Mouse (Mus musculus): ENCODE results near the gene Trappc11. TPM values are rescaled to one million over a fixed set of nuclear protein-coding genes. Genes with fewer than 3 reads are reported as not detected.
"Not testable (repeated sequence)": the region's sequence is repeated elsewhere in the genome, so short reads cannot be mapped to it uniquely, and the experiment has no call there.

The Trappc11 gene
- polyA plus RNA-seq, 1 experiment, result 16.7 TPM

GRCm38 (mm10) chr8:47458591-47458990 lies 74.7 kb downstream of the Trappc11 start:
- H3K4me3 ChIP-seq, result no peak overlapping the region
- no peak overlapping the region for H3ac ChIP-seq (ENCODE audit: control insufficient read depth, insufficient read length)
- H3K79me2 ChIP-seq (ENCODE audit: control insufficient read depth, insufficient read depth), result no peaks in the 10 kb centered on the region
- no peak overlapping the region for H3K4me2 ChIP-seq (ENCODE audit: low read depth)
- TF ChIP-seq USF1 (IDR thresholded peaks at IDR 0.05; ENCODE audit: low read depth), result no peak
- TF ChIP-seq SRF (IDR thresholded peaks at IDR 0.05; ENCODE audit: control insufficient read depth, insufficient read length, low read depth), result no peak
- TF ChIP-seq CEBPB (IDR thresholded peaks at IDR 0.05; ENCODE audit: insufficient read depth, poor library complexity, severe bottlenecking), result no peak
- no peak for TF ChIP-seq MAX (IDR thresholded peaks at IDR 0.05; ENCODE audit: low read depth)
- TF ChIP-seq REST (IDR thresholded peaks at IDR 0.05; ENCODE audit: insufficient read depth, insufficient read length), result no peak
- TF ChIP-seq TCF12 (IDR thresholded peaks at IDR 0.05; ENCODE audit: insufficient read depth, poor library complexity, severe bottlenecking), result no peak
- H3K36me3 ChIP-seq (ENCODE audit: control insufficient read depth, insufficient read depth), result no peaks in the 10 kb centered on the region
- H3K27me3 ChIP-seq (ENCODE audit: control insufficient read depth, insufficient read depth, insufficient read length), result no peaks in the 10 kb centered on the region

GRCm38 (mm10) chr8:47449211-47449610 lies 84.1 kb downstream of the Trappc11 start:
- H3ac ChIP-seq (ENCODE audit: control insufficient read depth, insufficient read length); H3K79me2 ChIP-seq (ENCODE audit: control insufficient read depth, insufficient read depth); H3K4me3 ChIP-seq; H3K36me3 ChIP-seq (ENCODE audit: control insufficient read depth, insufficient read depth); H3K4me2 ChIP-seq (ENCODE audit: low read depth); H3K27me3 ChIP-seq (ENCODE audit: control insufficient read depth, insufficient read depth, insufficient read length): not testable (repeated sequence)

- Histone ChIP-seq H3K27me3 (ENCODE audit: control insufficient read depth, insufficient read depth, insufficient read length) (no peaks in the 10 kb centered on the region), H3K79me2 (ENCODE audit: control insufficient read depth, insufficient read depth) (no peaks in the 10 kb centered on the region), H3K4me2 (ENCODE audit: low read depth) (no peak within 1 kb of the TSS), H3K4me3 (no peak within 1 kb of the TSS), H3K36me3 (ENCODE audit: control insufficient read depth, insufficient read depth) (no peaks in the 10 kb centered on the region), H3ac (ENCODE audit: control insufficient read depth, insufficient read length) (no peak within 1 kb of the TSS)
- TF ChIP-seq TCF3 (IDR thresholded peaks at IDR 0.05; ENCODE audit: insufficient read length, low read depth) (no peak), USF1 (IDR thresholded peaks at IDR 0.05; ENCODE audit: low read depth) (no peak), SRF (IDR thresholded peaks at IDR 0.05; ENCODE audit: control insufficient read depth, insufficient read length, low read depth) (no peak), POLR2A (IDR thresholded peaks at IDR 0.05; ENCODE audit: insufficient read length, low read depth) (no peak), TCF12 (IDR thresholded peaks at IDR 0.05; ENCODE audit: insufficient read depth, poor library complexity, severe bottlenecking) (no peak), POLR2AphosphoS2 (IDR thresholded peaks at IDR 0.05; ENCODE audit: insufficient read length, low read depth) (no peak), MYOG (IDR thresholded peaks at IDR 0.05; ENCODE audit: control insufficient read depth in 1 of 3, insufficient read depth in 1 of 3, insufficient read length in 2 of 3, low read depth in 2 of 3) (no peak), REST (IDR thresholded peaks at IDR 0.05; ENCODE audit: insufficient read depth, insufficient read length) (no peak), MYOD1 (IDR thresholded peaks at IDR 0.05; ENCODE audit: control insufficient read depth in 1 of 3, insufficient read length in 2 of 3, low read depth in 2 of 3) (no peak), CEBPB (IDR thresholded peaks at IDR 0.05; ENCODE audit: insufficient read depth, poor library complexity, severe bottlenecking) (no peak), E2F4 (IDR thresholded peaks at IDR 0.05; ENCODE audit: insufficient read depth) (no peak), MAX (IDR thresholded peaks at IDR 0.05; ENCODE audit: low read depth) (no peak)
Observed at GRCm38 (mm10) chr8:47446312-47447046, 86.8 kb downstream of the Trappc11 start, which contains the start of gene Stox2. TSS of gene Stox2 (minus strand) at chr8:47446362.

Other genes with a start within 250 kb of the Trappc11 start
- gene Stox2, start 87.1 kb downstream of the Trappc11 start, polyA plus RNA-seq (2012; fragmentation: generic; extraction: Trizol), result not detected
- 15.5 TPM for gene Rwdd4a, start 194 bp upstream of the Trappc11 start, polyA plus RNA-seq (2012; fragmentation: generic; extraction: Trizol)
- gene Ing2, start 142.1 kb upstream of the Trappc11 start, polyA plus RNA-seq (2012; fragmentation: generic; extraction: Trizol), result 9.1 TPM
- gene Cdkn2aip, start 180.5 kb upstream of the Trappc11 start, polyA plus RNA-seq (2012; fragmentation: generic; extraction: Trizol), result 3.1 TPM